In genomic region chr4:155234371-155235310, GRCm38 (mm10) we compare ENCODE assay signal across 8 mouse cellular contexts. TPM values are rescaled to one million over a fixed set of nuclear protein-coding genes. Genes with fewer than 3 reads are reported as not detected.
DNase-seq lines count a peak whose midpoint lies in the region; ATAC-seq and TF ChIP-seq lines count a peak whose summit lies in the region.

No protein-coding gene starts in this region.

- peak overlapping the region; percentile 57 for H3K4me2 ChIP-seq in heart, embryonic 15.5 days

- DNase-seq in liver, adult 2 months (ENCODE audit: extremely low read depth, low read depth, low spot score), result no peak
- DNase-seq in liver, result no peak
- peak; percentile 58 for DNase-seq in brain, embryonic 14.5 days (ENCODE audit: low read depth)
- DNase-seq in kidney, postnatal 14 days, result peak; percentile 80
- no peak for DNase-seq in urinary bladder, adult 18-20 months (ENCODE audit: low spot score in 2 of 2)
- DNase-seq in spleen, adult 12 weeks (ENCODE audit: low spot score), result no peak

- no peak overlapping the region for H3K4me3 ChIP-seq in liver, adult 2 months (ENCODE audit: insufficient read depth, low read depth, low read length)
- H3K4me3 ChIP-seq in heart, embryonic 15.5 days, result peak overlapping the region; percentile 29

- H3K9ac ChIP-seq in liver, adult 2 months (ENCODE audit: low read depth, low read length), result 0 out of 2 replicates have a peak overlapping the region, but pooled peaks have one; percentile 0
- peak overlapping the region; percentile 55 for H3K9ac ChIP-seq in heart, embryonic 15.5 days

- no peak; the same call in 1 of the 2 replicates for ATAC-seq in heart, embryonic 15.5 days (replicated peaks; ENCODE audit: insufficient number of reproducible peaks, insufficient read depth, low FRiP score, low read depth)
- ATAC-seq in megakaryocyte, adult 5-6 weeks (ENCODE audit: poor library complexity, severe bottlenecking), result peak; percentile 86

- peaks cover 12% of the 10 kb centered on the region; the same call in 1 of the 2 replicates for H3K4me1 ChIP-seq in liver, adult 2 months (ENCODE audit: control insufficient read depth, insufficient read depth, low read length)
- H3K4me1 ChIP-seq in heart, embryonic 15.5 days (replicated peaks), result peaks cover 60% of the 10 kb centered on the region

- no peaks in the 10 kb centered on the region for H3K27me3 ChIP-seq in liver, adult 2 months (ENCODE audit: control insufficient read depth, insufficient read depth, low read length)
- H3K27me3 ChIP-seq in heart, embryonic 15.5 days, result no peaks in the 10 kb centered on the region

- no peak for TF ChIP-seq CTCF in liver, adult 2 months (IDR thresholded peaks at IDR 0.05; ENCODE audit: low read depth, low read length)
- TF ChIP-seq CTCF in brain, embryonic 14.5 days (IDR thresholded peaks at IDR 0.05; ENCODE audit: borderline replicate concordance, extremely low read depth, insufficient read depth, insufficient read length), result no peak

- H3K79me2 ChIP-seq in liver, adult 2 months (ENCODE audit: control insufficient read depth, insufficient read depth, low read length), result no peaks in the 10 kb centered on the region

- 60% methylated on average over 8 of the region's 8 CpGs for WGBS in liver, adult 2 months
- 26% methylated on average over 8 of the region's 8 CpGs for WGBS in heart, embryonic 15.5 days

- H3K9me3 ChIP-seq in heart, embryonic 15.5 days (replicated peaks), result no peaks in the 10 kb centered on the region

- TF ChIP-seq POLR2A in liver, adult 2 months (IDR thresholded peaks at IDR 0.05; ENCODE audit: extremely low read depth, insufficient read depth, low read length), result no peak
- no peak for TF ChIP-seq POLR2A in brain, embryonic 14.5 days (IDR thresholded peaks at IDR 0.05; ENCODE audit: borderline replicate concordance, extremely low read depth, insufficient read depth, insufficient read length, poor library complexity, severe bottlenecking)

- H3K36me3 ChIP-seq in liver, adult 2 months (ENCODE audit: control insufficient read depth, insufficient read depth, low read length), result no peaks in the 10 kb centered on the region
- no peaks in the 10 kb centered on the region for H3K36me3 ChIP-seq in heart, embryonic 15.5 days

- peak overlapping the region; percentile 68 for H3K27ac ChIP-seq in liver, adult 2 months (replicated peaks; ENCODE audit: insufficient read depth, low read depth, low read length)
- peak overlapping the region; percentile 99 for H3K27ac ChIP-seq in heart, embryonic 15.5 days

RNA-seq across cellular contexts. Expression of gene Ski, which starts 12.2 kb away (rescaled TPM):
- total RNA-seq in liver, adult 2 months (2014; rRNA removed), result 4.2 and 7.5 TPM in 2 replicates
- polyA plus RNA-seq in liver, adult 2 months (2012; rRNA removed), result 19.3 and 19.5 TPM in 2 replicates
- polyA plus RNA-seq in brain, embryonic 14.5 days (2012; rRNA removed), result 38.6 and 55.2 TPM in 2 replicates
- polyA plus RNA-seq in heart, embryonic 15.5 days (2015; fragmentation: Nextera tagmentation; extraction: Ambion mirVana), result 11.0 and 13.6 TPM in 2 replicates
- 41.5 and 42.9 TPM in 2 replicates for total RNA-seq in megakaryocyte, adult 5-6 weeks (2015)
- total RNA-seq in megakaryocyte, adult 5-6 weeks (2017), result 12.4 and 13.3 TPM in 2 replicates

RNA-seq across cellular contexts. Expression of gene Faap20, which starts 15.0 kb away (rescaled TPM):
- total RNA-seq in liver, adult 2 months (2014; rRNA removed), result 5.4 and 7.4 TPM in 2 replicates
- 28.6 and 33.8 TPM in 2 replicates for polyA plus RNA-seq in liver, adult 2 months (2012; rRNA removed)
- 71.9 and 96.0 TPM in 2 replicates for polyA plus RNA-seq in brain, embryonic 14.5 days (2012; rRNA removed)
- 64.7 and 67.7 TPM in 2 replicates for polyA plus RNA-seq in heart, embryonic 15.5 days (2015; fragmentation: Nextera tagmentation; extraction: Ambion mirVana)
- total RNA-seq in megakaryocyte, adult 5-6 weeks (2015), result 32.6 and 34.2 TPM in 2 replicates
- 11.7 and 18.3 TPM in 2 replicates for total RNA-seq in megakaryocyte, adult 5-6 weeks (2017)

Comparison
In these comparisons a context has a peak if more than half of its experiments do, and no peak if none do; other contexts are left out.
1. DNase-seq: peak in brain, embryonic 14.5 days (single experiment) and kidney, postnatal 14 days (single experiment); none in liver, adult 2 months (single experiment), liver (single experiment), urinary bladder, adult 18-20 months (0 of 2) and spleen, adult 12 weeks (single experiment).